Mouse (Mus musculus) gonadal fat pad, adult 2 months (tissue): ENCODE data around the gene Nup54. TPM values are rescaled to one million over a fixed set of nuclear protein-coding genes. Genes with fewer than 3 reads are reported as not detected.

ENCODE experiments used
- DNase-seq: peaks from one replicate; pipeline ENCODE4 v3.0.0-alpha.2; 2012; ENCODE audit warnings: low read depth
- polyA plus RNA-seq: library from polyadenylated mRNA; depleted of rRNA; stranded (reverse); fragments of >200 nt; gene quantifications from 2 replicates; pipeline ENCODE4 v1.2.3, GENCODE M21; 2012; rRNA removed

Nup54 gene
- polyA plus RNA-seq, 1 experiment = 19.3 TPM

DNA sequence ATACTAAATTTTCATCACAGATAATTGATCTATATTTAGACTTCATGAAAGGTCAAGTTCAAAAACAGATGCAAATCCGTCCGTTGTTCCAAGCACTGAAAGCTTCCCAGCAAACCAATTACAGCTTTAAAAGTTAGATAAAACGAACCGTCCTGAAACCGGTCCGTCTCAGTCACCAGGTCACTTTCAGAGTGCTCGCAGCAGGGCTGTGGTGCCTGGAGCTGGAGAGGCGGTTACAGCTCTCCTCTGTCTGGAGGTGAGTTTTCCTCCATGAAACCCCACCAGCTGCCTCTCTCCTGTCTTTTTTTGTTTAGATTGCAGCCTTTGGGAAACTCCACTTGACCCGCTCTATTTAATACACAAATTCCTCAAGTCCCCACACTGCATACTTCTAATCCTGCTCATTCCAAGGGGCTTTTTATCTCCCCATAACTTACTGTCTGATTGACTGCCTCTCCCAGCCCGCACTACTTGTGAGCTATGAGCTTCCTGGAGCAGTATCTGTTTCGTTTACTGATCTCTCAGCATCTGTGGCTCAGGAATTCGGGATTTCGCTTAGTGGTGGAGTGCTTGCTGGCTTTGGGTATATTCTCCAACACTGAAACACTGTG, 58.1 kb downstream of the Nup54 start:
- no peak for DNase-seq

DNA sequence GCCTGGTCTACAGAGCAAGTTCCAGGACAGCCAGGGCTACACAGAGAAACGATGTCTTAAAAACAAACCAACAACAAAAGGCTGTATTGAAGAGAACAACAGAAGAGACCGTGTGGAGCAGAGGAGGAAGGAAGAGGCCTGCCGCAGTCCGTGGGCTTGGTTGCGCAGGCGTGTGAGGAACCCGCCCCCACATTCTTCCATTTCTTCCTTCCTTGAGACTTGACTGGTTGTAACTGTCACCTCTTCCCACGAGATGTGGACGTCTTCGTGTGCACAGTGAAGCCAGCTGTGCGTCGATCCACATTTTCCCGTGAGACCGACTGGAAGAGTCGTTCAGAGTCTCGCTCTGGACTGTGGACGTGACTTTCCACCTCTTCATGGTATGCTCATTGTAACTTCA, 59.7 kb downstream of the Nup54 start:
- no peak for DNase-seq

- no peak for DNase-seq
Measured at GRCm38 (mm10) chr5:92374721-92375142, 60.3 kb downstream of the Nup54 start.

DNA sequence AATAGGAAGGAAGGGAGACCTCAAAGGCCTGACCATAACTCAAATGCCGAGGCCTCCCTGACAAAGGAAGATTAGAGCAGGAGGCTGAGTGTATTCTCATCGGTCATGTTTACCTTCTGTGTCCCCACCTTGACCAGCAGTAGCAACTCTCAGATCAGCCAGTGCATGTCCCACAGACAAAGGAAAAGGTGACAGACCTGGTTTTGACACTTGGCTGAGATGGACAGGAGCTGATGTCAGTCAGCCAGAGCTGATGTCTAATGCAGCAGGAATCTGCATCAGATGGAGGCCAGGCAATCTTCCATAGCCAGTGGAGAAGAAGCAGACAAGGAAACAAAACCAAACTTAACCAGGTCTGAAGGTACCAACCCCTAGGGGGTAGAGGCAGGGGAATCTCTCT, 62.4 kb downstream of the Nup54 start:
- DNase-seq = no peak

- DNase-seq = no peak
Measured at GRCm38 (mm10) chr5:92371361-92371976, 63.5 kb downstream of the Nup54 start.

DNA sequence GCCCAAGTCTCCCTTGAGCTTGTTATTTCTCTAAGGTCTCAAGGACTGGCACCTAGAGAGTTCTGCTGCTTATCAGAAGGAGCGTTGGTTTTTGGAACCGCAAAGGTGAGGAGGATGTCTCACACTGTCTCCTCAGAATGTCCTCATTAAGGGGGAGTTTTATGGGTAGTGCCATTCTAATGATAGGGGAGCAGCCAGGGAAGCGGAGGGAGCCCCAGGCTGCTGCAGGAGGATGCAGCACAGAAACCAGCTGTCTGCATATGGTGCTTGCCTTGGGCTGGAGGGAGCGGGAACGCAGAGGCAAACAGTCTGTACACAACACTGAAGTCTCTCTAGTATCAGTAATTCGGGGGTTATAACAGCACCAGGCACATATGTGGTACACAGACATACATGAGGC, 64.1 kb downstream of the Nup54 start:
- no peak for DNase-seq

- DNase-seq = no peak
Measured at GRCm38 (mm10) chr5:92370392-92370791, 64.6 kb downstream of the Nup54 start.

DNA sequence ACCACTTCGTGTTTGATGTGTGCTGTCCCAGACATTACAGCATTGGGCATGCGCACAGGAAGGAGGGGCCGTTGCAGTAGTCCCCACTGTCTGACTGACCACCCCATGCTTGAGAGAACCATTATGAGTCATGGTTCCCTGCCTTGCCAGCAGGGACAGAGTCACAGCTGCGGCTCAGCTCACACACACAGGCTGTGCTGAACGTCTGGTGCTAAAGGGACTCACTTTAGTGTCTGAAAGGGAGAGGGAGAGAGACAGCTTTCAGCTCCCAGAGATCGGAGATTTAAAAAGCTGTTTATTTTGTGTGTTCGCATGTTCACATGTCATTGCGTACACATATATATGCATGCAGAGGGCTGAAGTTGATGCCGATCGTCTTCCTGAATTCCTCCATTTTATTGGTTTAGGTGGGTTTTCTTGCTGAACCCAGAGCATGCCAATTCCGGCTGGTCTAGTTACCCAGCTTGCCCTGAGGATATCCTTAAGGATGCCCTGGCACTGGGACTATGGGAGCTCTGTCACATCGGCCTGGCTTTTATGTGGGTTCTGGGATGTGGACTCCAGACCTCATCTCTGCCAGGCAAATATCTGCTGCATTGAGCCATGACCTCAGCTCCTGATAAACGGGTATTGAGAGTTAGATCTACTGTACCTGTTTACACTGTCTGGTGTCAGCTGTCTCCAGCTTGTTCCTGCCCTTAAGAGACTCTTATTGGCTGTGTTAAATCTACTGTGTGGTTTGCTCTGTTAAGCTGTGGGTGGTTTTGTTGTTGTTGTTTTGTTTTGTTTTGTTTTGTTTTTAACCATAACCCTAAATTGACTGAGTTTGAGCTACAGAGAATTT, 65.6 kb downstream of the Nup54 start:
- no peak for DNase-seq

GRCm38 (mm10) chr5:92368392-92368791, 66.6 kb downstream of the Nup54 start:
- DNase-seq = no peak

DNA sequence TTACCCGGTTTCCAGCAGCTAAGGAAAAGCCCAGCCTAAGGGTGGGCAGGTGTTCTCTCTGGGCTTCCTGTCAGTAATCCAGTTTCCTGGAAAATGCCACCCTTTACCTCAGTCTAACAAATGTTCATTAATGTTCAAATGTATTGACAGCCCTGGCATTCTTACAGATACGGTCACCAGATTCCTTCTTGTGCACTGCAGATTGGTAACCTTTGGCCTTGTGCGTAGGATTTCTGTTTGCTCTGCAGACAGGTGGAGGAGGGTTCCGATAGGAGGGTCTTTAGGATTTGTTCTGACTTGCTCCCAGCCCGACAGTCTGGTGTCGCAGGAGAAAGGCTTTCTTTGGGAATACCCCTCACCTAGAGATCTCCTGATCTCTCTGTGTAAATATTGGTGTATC, 68.5 kb downstream of the Nup54 start:
- DNase-seq = no peak

Other genes with a start within 250 kb of the Nup54 start
- not detected in 2 replicates for gene U90926, start 219.8 kb downstream of the Nup54 start, polyA plus RNA-seq
- gene Ppef2, start 178.9 kb downstream of the Nup54 start, polyA plus RNA-seq = 0.38 and 0.58 TPM in 2 replicates
- gene Naaa, start 157.0 kb downstream of the Nup54 start, polyA plus RNA-seq = 43.8 and 55.8 TPM in 2 replicates
- gene Sdad1, start 124.7 kb downstream of the Nup54 start, polyA plus RNA-seq = 9.0 and 12.7 TPM in 2 replicates
- gene Cxcl9, start 107.1 kb downstream of the Nup54 start, polyA plus RNA-seq = 25.1 and 33.4 TPM in 2 replicates
- 97.5 and 121 TPM in 2 replicates for gene Art3, start 103.4 kb downstream of the Nup54 start, polyA plus RNA-seq
- gene Cxcl10, start 86.3 kb downstream of the Nup54 start, polyA plus RNA-seq = 4.6 and 7.0 TPM in 2 replicates
- 26.6 and 33.0 TPM in 2 replicates for gene Scarb2, start 71.6 kb upstream of the Nup54 start, polyA plus RNA-seq
- gene Fam47e, start 119.8 kb upstream of the Nup54 start, polyA plus RNA-seq = 1.2 and 2.7 TPM in 2 replicates
- gene Stbd1, start 167.8 kb upstream of the Nup54 start, polyA plus RNA-seq = 5.5 and 7.5 TPM in 2 replicates
- gene Ccdc158, start 240.1 kb upstream of the Nup54 start, polyA plus RNA-seq = 0.30 and 0.69 TPM in 2 replicates
- gene Shroom3, start 248.2 kb upstream of the Nup54 start, polyA plus RNA-seq = 24.9 and 34.4 TPM in 2 replicates